Mouse (Mus musculus) MEL (cell line): ENCODE data around the gene Ensa. TPM values are rescaled to one million over a fixed set of nuclear protein-coding genes. Genes with fewer than 3 reads are reported as not detected.

ENCODE experiments used
- DNase-seq: peaks from one replicate; pipeline ENCODE4 v3.0.0; 2011; ENCODE audit warnings: low read depth, low spot score
- H3K27ac ChIP-seq: 2 replicates; pipeline ENCODE4 v1.5.1; 2012; ENCODE audit warnings: low read depth, mild to moderate bottlenecking, control low read depth, low read length, moderate library complexity; ENCODE audit not compliant: control insufficient read depth
- H3K27me3 ChIP-seq, 2 experiments: fragments of 150-350 bp in 1 of 2; sonication (generic) in 1 of 2; 2 replicates each; pipeline ENCODE4 v1.6.1; 2012; ENCODE audit warnings: low read length in 2 of 2, mild to moderate bottlenecking in 2 of 2, improper control_type of control experiment in 1 of 2, moderate library complexity in 1 of 2; ENCODE audit not compliant: insufficient read depth in 2 of 2, control insufficient read depth in 1 of 2
- H3K36me3 ChIP-seq, 2 experiments: 2 replicates each; pipeline ENCODE4 v1.6.1; 2012 to 2014; ENCODE audit warnings: low read length in 2 of 2, improper control_type of control experiment in 1 of 2, inconsistent platforms in 1 of 2, mild to moderate bottlenecking in 1 of 2; ENCODE audit not compliant: insufficient read depth in 2 of 2, control insufficient read depth in 1 of 2
- H3K4me1 ChIP-seq, 2 experiments: fragments of 150-350 bp in 1 of 2; sonication (generic) in 1 of 2; 2 replicates each; pipeline ENCODE4 v1.6.1; 2012; ENCODE audit warnings: low read length in 2 of 2, improper control_type of control experiment in 1 of 2, mild to moderate bottlenecking in 1 of 2; ENCODE audit not compliant: insufficient read depth in 2 of 2, control insufficient read depth in 1 of 2
- H3K4me3 ChIP-seq, 2 experiments: fragments of 150-350 bp in 1 of 2; sonication (generic) in 1 of 2; 2 replicates each; pipeline ENCODE4 v1.5.1; 2012; ENCODE audit warnings: low read depth in 2 of 2, low read length in 2 of 2, mild to moderate bottlenecking in 2 of 2, moderate library complexity in 2 of 2, control low read depth in 1 of 2, improper control_type of control experiment in 1 of 2; ENCODE audit not compliant: control insufficient read depth in 1 of 2, insufficient read depth in 1 of 2
- H3K79me2 ChIP-seq: 2 replicates; pipeline ENCODE4 v1.6.1; 2012; ENCODE audit warnings: mild to moderate bottlenecking, low read length, moderate library complexity; ENCODE audit not compliant: control insufficient read depth, poor library complexity, insufficient read depth
- H3K9ac ChIP-seq: 2 replicates; pipeline ENCODE4 v1.6.1; 2012; ENCODE audit warnings: low read depth, mild to moderate bottlenecking, control low read depth, low read length, moderate library complexity; ENCODE audit not compliant: control insufficient read depth, poor library complexity, severe bottlenecking
- H3K9me3 ChIP-seq: fragments of 150-350 bp; sonication (generic); replicated peaks from 2 replicates; pipeline ENCODE4 v1.6.1; 2012; ENCODE audit warnings: mild to moderate bottlenecking, low read length, improper control_type of control experiment, moderate library complexity; ENCODE audit not compliant: insufficient read depth
- CHD1 ChIP-seq: IDR thresholded peaks from 2 replicates; pipeline ENCODE4 v1.6.1; 2012; ENCODE audit warnings: low read depth, mild to moderate bottlenecking, inconsistent platforms, low read length, improper control_type of control experiment
- E2F4 ChIP-seq: IDR thresholded peaks from 2 replicates; pipeline ENCODE4 v1.6.1; 2011; ENCODE audit warnings: low read depth, low read length, improper control_type of control experiment, borderline replicate concordance
- GABPA ChIP-seq: IDR thresholded peaks from 2 replicates; pipeline ENCODE4 v1.6.1; 2012; ENCODE audit warnings: low read depth, mild to moderate bottlenecking, inconsistent platforms, low read length, improper control_type of control experiment, moderate library complexity
- JUND ChIP-seq: IDR thresholded peaks from 2 replicates; pipeline ENCODE4 v1.6.1; 2011; ENCODE audit warnings: low read depth, mild to moderate bottlenecking, improper control_type of control experiment, low read length
- KAT2A ChIP-seq: conservative IDR thresholded peaks from 2 replicates; pipeline ENCODE4 v1.6.1; 2012; ENCODE audit warnings: low read depth, low read length, improper control_type of control experiment, inconsistent platforms
- MAZ ChIP-seq: IDR thresholded peaks from 2 replicates; pipeline ENCODE4 v1.6.1; 2012; ENCODE audit warnings: low read depth, mild to moderate bottlenecking, inconsistent platforms, low read length, improper control_type of control experiment
- MXI1 ChIP-seq: IDR thresholded peaks from 2 replicates; pipeline ENCODE4 v1.6.1; 2011; ENCODE audit warnings: mild to moderate bottlenecking, low read depth, low read length, improper control_type of control experiment
- MYB ChIP-seq: IDR thresholded peaks from 2 replicates; pipeline ENCODE4 v1.6.1; 2011; ENCODE audit warnings: mild to moderate bottlenecking, low read depth, low read length, improper control_type of control experiment
- MYC ChIP-seq: IDR thresholded peaks from 2 replicates; pipeline ENCODE4 v1.6.1; 2011; ENCODE audit warnings: low read depth, mild to moderate bottlenecking, low read length, improper control_type of control experiment, moderate library complexity
- NELFE ChIP-seq: IDR thresholded peaks from 2 replicates; pipeline ENCODE4 v1.6.1; 2011; ENCODE audit warnings: low read depth, low read length, improper control_type of control experiment
- POLR2A ChIP-seq, 2 experiments: IDR thresholded peaks; 2 replicates each; pipeline ENCODE4 v1.6.1; 2011 to 2012; ENCODE audit warnings: low read length in 2 of 2, mild to moderate bottlenecking in 2 of 2, control low read depth in 1 of 2, improper control_type of control experiment in 1 of 2, low read depth in 1 of 2, moderate library complexity in 1 of 2; ENCODE audit not compliant: control insufficient read depth in 1 of 2, insufficient read depth in 1 of 2, poor library complexity in 1 of 2
- POLR2AphosphoS2 ChIP-seq: IDR thresholded peaks from 2 replicates; pipeline ENCODE4 v1.6.1; 2011; ENCODE audit warnings: low read length, improper control_type of control experiment
- POLR2AphosphoS5 ChIP-seq: IDR thresholded peaks from 2 replicates; pipeline ENCODE4 v1.6.1; 2012; ENCODE audit warnings: low read depth, borderline replicate concordance, mild to moderate bottlenecking, inconsistent platforms, low read length, moderate library complexity, mixed read lengths
- RAD21 ChIP-seq: IDR thresholded peaks from 2 replicates; pipeline ENCODE4 v1.6.1; 2011; ENCODE audit warnings: mild to moderate bottlenecking, low read depth, low read length, improper control_type of control experiment
- TBP ChIP-seq: IDR thresholded peaks from 2 replicates; pipeline ENCODE4 v1.8.0; 2011; ENCODE audit warnings: low read depth, low read length, improper control_type of control experiment
- TCF12 ChIP-seq: IDR thresholded peaks from 2 replicates; pipeline ENCODE4 v1.6.1; 2014; ENCODE audit warnings: low read depth, mild to moderate bottlenecking, inconsistent platforms, low read length, improper control_type of control experiment, moderate library complexity
- USF1 ChIP-seq: IDR thresholded peaks from 2 replicates; pipeline ENCODE4 v1.6.1; 2014; ENCODE audit warnings: low read depth, mild to moderate bottlenecking, inconsistent platforms, low read length, improper control_type of control experiment, moderate library complexity
- USF2 ChIP-seq, 2 experiments: IDR thresholded peaks; 2 replicates each; pipeline ENCODE4 v1.6.1; 2011 to 2012; ENCODE audit warnings: improper control_type of control experiment in 2 of 2, low read length in 2 of 2, borderline replicate concordance in 1 of 2, inconsistent platforms in 1 of 2, low read depth in 1 of 2, mild to moderate bottlenecking in 1 of 2; ENCODE audit not compliant: insufficient read depth in 1 of 2
- ZKSCAN1 ChIP-seq: IDR thresholded peaks from 2 replicates; pipeline ENCODE4 v1.6.1; 2012; ENCODE audit warnings: low read depth, mild to moderate bottlenecking, inconsistent platforms, low read length, improper control_type of control experiment, moderate library complexity
- ZMIZ1 ChIP-seq: IDR thresholded peaks from 2 replicates; pipeline ENCODE4 v1.6.1; 2012; ENCODE audit warnings: low read depth, mild to moderate bottlenecking, inconsistent platforms, low read length, improper control_type of control experiment, moderate library complexity
- polyA plus RNA-seq, 2 experiments: library from polyadenylated mRNA; stranded (reverse) in 1 of 2; unstranded in 1 of 2; fragments of >175 nt in 1 of 2; fragments of >200 nt in 1 of 2; gene quantifications; 2 replicates each; pipeline versions ENCODE4 v1.2.1 to v1.2.4; 2012; ENCODE audit warnings: low replicate concordance in 2 of 2, low read depth in 1 of 2; ENCODE audit not compliant: insufficient read length in 2 of 2, insufficient read depth in 1 of 2, missing spikeins in 1 of 2
- total RNA-seq: library from RNA; depleted of rRNA; stranded (reverse); fragments of 300-350 nt; gene quantifications from 2 replicates; pipeline ENCODE4 v1.2.3, GENCODE M21; 2012

The Ensa gene
- total and polyA plus RNA-seq, 3 experiments, result 85.2 to 90.5 TPM; not detected in 1

DNA sequence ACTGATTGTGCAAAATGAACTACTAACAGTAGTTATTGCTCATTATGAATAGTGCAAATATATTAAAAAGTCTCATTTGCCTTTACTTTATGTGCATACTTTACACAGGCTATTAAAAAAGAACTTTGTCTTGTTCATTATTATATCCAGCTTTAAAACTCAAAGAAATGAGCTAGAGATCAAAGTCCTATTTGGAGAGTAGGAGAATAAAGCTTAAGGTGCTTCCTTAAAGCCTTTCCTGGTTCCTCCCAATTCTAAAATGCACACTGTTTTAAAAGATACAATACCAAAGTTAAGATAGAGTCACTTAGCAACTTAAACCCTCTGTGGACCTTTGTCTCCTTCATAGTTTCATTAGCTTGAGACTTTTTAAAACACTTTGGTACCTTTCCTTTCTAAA, 26.1 kb upstream of the Ensa start:
- TF ChIP-seq POLR2AphosphoS5, result no peak
- no peak for TF ChIP-seq KAT2A
- no peak for TF ChIP-seq ZKSCAN1
- TF ChIP-seq TCF12, result no peak
- TF ChIP-seq CHD1, result no peak
- TF ChIP-seq ZMIZ1, result no peak
- no peak for TF ChIP-seq MAZ
- no peak for TF ChIP-seq POLR2AphosphoS2
- TF ChIP-seq NELFE, result no peak
- Histone ChIP-seq H3K9me3 (no peaks in the 10 kb centered on the region), H3K4me1 (no peaks in the 10 kb centered on the region), H3K9ac (no peak overlapping the region), H3K79me2 (no peaks in the 10 kb centered on the region; the same call in 1 of the 2 replicates), H3K27me3 (no peaks in the 10 kb centered on the region), H3K27ac (no peak overlapping the region), H3K4me3 (no peak overlapping the region), H3K36me3 (peaks cover 2 to 26% of the 10 kb centered on the region in 2 experiments; a peak in 3 of 4 replicates)
- no peak for DNase-seq

DNA sequence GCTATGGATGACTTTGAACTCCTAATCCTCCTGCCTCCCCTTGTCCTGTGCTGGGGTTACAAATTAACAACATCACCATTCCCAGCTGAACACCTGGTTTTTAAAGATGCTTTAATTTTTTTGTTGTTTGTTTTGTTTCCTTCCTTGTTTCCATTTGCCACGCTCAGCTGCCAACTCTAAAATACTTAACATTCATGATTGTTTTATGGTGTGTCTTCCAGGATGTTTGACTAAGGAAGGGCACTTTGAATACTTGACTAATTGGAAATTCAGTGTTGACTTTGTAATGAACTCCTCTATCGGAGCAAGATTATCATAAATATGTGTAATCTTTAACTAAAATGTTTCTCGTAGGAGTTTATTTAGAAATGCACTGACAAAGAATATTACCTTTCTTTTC, 23.5 kb upstream of the Ensa start:
- peaks cover 2 to 16% of the 10 kb centered on the region in 2 experiments; a peak in 3 of 4 replicates for H3K36me3 ChIP-seq
- no peak overlapping the region for H3K27ac ChIP-seq
- H3K9ac ChIP-seq, result no peak overlapping the region

DNA sequence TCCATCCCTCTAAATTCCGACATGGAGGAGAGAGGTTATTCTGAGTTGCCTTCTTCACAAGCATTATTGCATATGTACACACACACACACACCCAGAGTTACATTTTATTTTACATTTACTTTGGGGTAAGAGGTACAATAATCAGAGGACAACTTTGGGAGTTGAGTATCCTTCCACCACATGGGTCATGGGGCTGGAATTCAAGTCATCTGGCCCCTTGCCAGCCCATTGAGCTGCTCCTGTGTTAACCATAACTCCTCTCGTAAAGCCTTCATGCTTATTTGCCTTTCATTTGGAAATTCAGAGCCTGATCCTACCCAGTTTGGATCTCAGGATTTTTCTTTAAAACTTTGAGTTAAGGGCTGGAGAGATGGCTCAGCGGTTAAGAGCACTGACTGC, 18.7 kb upstream of the Ensa start:
- H3K9ac ChIP-seq, result no peak overlapping the region
- H3K4me3 ChIP-seq, result no peak overlapping the region
- H3K27ac ChIP-seq, result no peak overlapping the region
- no peaks in the 10 kb centered on the region for H3K79me2 ChIP-seq
- DNase-seq, result no peak
- no peak for TF ChIP-seq KAT2A
- no peak for TF ChIP-seq MYC
- no peak for TF ChIP-seq USF2 (IDR thresholded peaks at IDR 0.05; ENCODE audit: borderline replicate concordance in 1 of 2, insufficient read depth in 1 of 2, low read depth in 1 of 2, low read length in 2 of 2)
- TF ChIP-seq, all 39 proteins: peak for 0
- Histone ChIP-seq H3K27me3 (no peaks in the 10 kb centered on the region), H3K36me3 (peaks cover 0 to 17% of the 10 kb centered on the region in 2 experiments; a peak in 2 of 4 replicates), H3K9me3 (no peaks in the 10 kb centered on the region), H3K4me1 (no peaks in the 10 kb centered on the region)

More for the DNA sequence above, 23.5 kb upstream of the Ensa start:
- H3K4me3 ChIP-seq, result no peak overlapping the region
- H3K9me3 ChIP-seq, result no peaks in the 10 kb centered on the region
- no peaks in the 10 kb centered on the region for H3K4me1 ChIP-seq
- H3K79me2 ChIP-seq, result no peaks in the 10 kb centered on the region; the same call in 1 of the 2 replicates
- H3K27me3 ChIP-seq, result no peaks in the 10 kb centered on the region
- TF ChIP-seq ZKSCAN1, result no peak
- no peak for TF ChIP-seq MXI1
- no peak for TF ChIP-seq POLR2AphosphoS5
- TF ChIP-seq JUND, result no peak
- no peak for TF ChIP-seq CHD1
- TF ChIP-seq MAZ, result no peak
- no peak for TF ChIP-seq TBP
- TF ChIP-seq GABPA, result no peak
- TF ChIP-seq TCF12, result no peak
- TF ChIP-seq ZMIZ1, result no peak
- no peak for TF ChIP-seq NELFE
- no peak for TF ChIP-seq USF1
- TF ChIP-seq RAD21, result no peak
- no peak for TF ChIP-seq MYB
- no peak for TF ChIP-seq E2F4
- TF ChIP-seq POLR2A (IDR thresholded peaks at IDR 0.05; ENCODE audit: control insufficient read depth in 1 of 2, insufficient read depth in 1 of 2, low read depth in 1 of 2, low read length in 2 of 2, poor library complexity in 1 of 2), result no peak
- TF ChIP-seq, all 39 proteins: peak for 0
- DNase-seq, result no peak
